In genomic region chr9:6901620-6902019, GRCm38 (mm10) we compare ENCODE assay signal across 9 mouse cellular contexts.
"Had no signal": no experiment of that assay in that cellular context is flagged by ENCODE, and none has a peak within 500 bp of the region (broad histone marks: within the 10 kb centered on the region; RNA-seq: fewer than 3 reads in every experiment).

No protein-coding gene starts in this region.

- DNase-seq: lung, adult 18-20 months; lung, embryonic 14.5 days; lung, postnatal 14 days; lung, postnatal 36 days; right cerebral cortex, postnatal 14 days; thymus, adult 2 months; thymus, postnatal 36 days had no signal

- ATAC-seq: midbrain, embryonic 13.5 days; midbrain, embryonic 15.5 days had no signal
